Mouse (Mus musculus) midbrain, postnatal 0 days (tissue): ENCODE measurements at regions not wholly inside any gene's neighbourhood (a gene's known extent, or its start where the extent isn't known, plus 50 kb on each side); places are given as distances from the start of the nearest gene placed in this dataset.

Experiments used
- ATAC-seq: fragments of 200-750 bp; cut with Nextera tagmentation; 2 replicates; pipeline ENCODE4 v1.8.0; 2017; ENCODE audit warnings: moderate number of reproducible peaks, mild to moderate bottlenecking, moderate TSS enrichment, moderate library complexity; ENCODE audit not compliant: low FRiP score
- DNase-seq: peaks from one replicate; pipeline ENCODE4 v3.0.0-alpha.2; 2015; ENCODE audit warnings: low spot score
- H3K27ac ChIP-seq: fragments of 300-500 bp; sonication (generic); 2 replicates; pipeline ENCODE4 v1.5.1; 2014; ENCODE audit warnings: low read depth, mild to moderate bottlenecking, low read length, mixed read lengths
- H3K27me3 ChIP-seq: fragments of 300-500 bp; sonication (generic); 2 replicates; pipeline ENCODE4 v1.6.1; 2014; ENCODE audit warnings: low read length, control low read depth, mixed read lengths; ENCODE audit not compliant: insufficient read depth
- H3K36me3 ChIP-seq: fragments of 300-500 bp; sonication (generic); 2 replicates; pipeline ENCODE4 v1.6.1; 2014; ENCODE audit warnings: low read length, control low read depth, mixed read lengths; ENCODE audit not compliant: insufficient read depth
- H3K4me1 ChIP-seq: fragments of 300-500 bp; sonication (generic); 2 replicates; pipeline ENCODE4 v1.6.1; 2014; ENCODE audit warnings: mild to moderate bottlenecking, control low read depth, antibody characterized with exemption, low read length, mixed read lengths; ENCODE audit not compliant: insufficient read depth
- H3K4me2 ChIP-seq: fragments of 300-500 bp; sonication (generic); 2 replicates; pipeline ENCODE4 v1.6.1; 2014; ENCODE audit warnings: low read depth, mild to moderate bottlenecking, low read length, mixed read lengths; ENCODE audit not compliant: poor library complexity, severe bottlenecking
- H3K4me3 ChIP-seq: fragments of 300-500 bp; sonication (generic); 2 replicates; pipeline ENCODE4 v1.5.1; 2014; ENCODE audit warnings: low read depth, mild to moderate bottlenecking, low read length, moderate library complexity
- H3K9ac ChIP-seq: fragments of 300-500 bp; sonication (generic); replicated peaks from 2 replicates; pipeline ENCODE4 v1.6.1; 2014; ENCODE audit warnings: mild to moderate bottlenecking, low read length, moderate library complexity, mixed read lengths; ENCODE audit not compliant: poor library complexity, severe bottlenecking
- H3K9me3 ChIP-seq: fragments of 300-500 bp; sonication (generic); 2 replicates; pipeline ENCODE4 v1.6.1; 2016; ENCODE audit warnings: low read length, control low read depth
- CTCF ChIP-seq: IDR thresholded peaks from 2 replicates; pipeline ENCODE4 v1.5.1; 2016; ENCODE audit warnings: antibody characterized with exemption, mild to moderate bottlenecking
- WGBS: fragments of 180-500 bp; shearing (Covaris S2); extraction: QIAGEN DNeasy Blood & Tissue Kit; methylation state at CpG from one replicate; pipeline ENCODE4 v1.1.7; 2014; 5-methylcytosine and 5-hydroxymethylcytosine counted together

DNA sequence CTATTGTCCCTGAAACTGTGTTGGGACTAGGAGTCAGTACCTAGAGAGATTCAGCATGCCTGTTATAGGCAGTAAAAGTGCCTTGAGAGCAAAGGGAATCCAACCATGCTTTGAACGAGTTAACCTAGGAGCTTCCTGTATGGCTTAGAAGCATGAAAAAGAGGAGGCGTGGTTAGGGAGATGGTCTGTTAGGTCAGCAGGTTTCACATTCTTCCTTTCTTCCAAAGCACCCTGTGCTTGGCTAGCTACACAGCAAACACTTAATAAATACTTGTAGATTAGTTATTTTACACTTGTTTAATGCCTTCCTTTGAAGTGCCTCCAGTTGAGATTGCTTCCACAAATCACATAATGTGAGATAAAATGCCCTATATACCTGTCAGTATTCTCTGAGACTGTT, 284.9 kb upstream of the Adgra3 start:
- H3K4me1 ChIP-seq = no peaks in the 10 kb centered on the region
- H3K27me3 ChIP-seq = no peaks in the 10 kb centered on the region
- no peak for ATAC-seq
- DNase-seq = no peak
- H3K9me3 ChIP-seq = no peaks in the 10 kb centered on the region
- H3K4me3 ChIP-seq = no peak overlapping the region
- H3K9ac ChIP-seq = no peak overlapping the region
- TF ChIP-seq CTCF = no peak
- H3K27ac ChIP-seq = no peak overlapping the region
- no peaks in the 10 kb centered on the region for H3K36me3 ChIP-seq
- WGBS = 74% methylated on average over 2 of the region's 2 CpGs
- no peak overlapping the region for H3K4me2 ChIP-seq

GRCm38 (mm10) chr5:50309491-50309890, 250.7 kb upstream of the Adgra3 start:
- 35% methylated on average over 1 of the region's 1 CpGs for WGBS
- H3K36me3 ChIP-seq = no peaks in the 10 kb centered on the region
- DNase-seq = no peak

GRCm38 (mm10) chr5:50303859-50304480, 245.2 kb upstream of the Adgra3 start:
- ATAC-seq = no peak
- H3K36me3 ChIP-seq = no peaks in the 10 kb centered on the region
- WGBS = 88% methylated on average over 1 of the region's 1 CpGs
- no peak overlapping the region for H3K4me3 ChIP-seq
- DNase-seq = no peak
- no peaks in the 10 kb centered on the region for H3K4me1 ChIP-seq
- no peak for TF ChIP-seq CTCF
- H3K27me3 ChIP-seq = no peaks in the 10 kb centered on the region
- H3K9me3 ChIP-seq = no peaks in the 10 kb centered on the region
- no peak overlapping the region for H3K4me2 ChIP-seq
- H3K9ac ChIP-seq = no peak overlapping the region
- H3K27ac ChIP-seq = no peak overlapping the region

More at GRCm38 (mm10) chr5:50309491-50309890, 250.7 kb upstream of the Adgra3 start:
- H3K9ac ChIP-seq = no peak overlapping the region
- TF ChIP-seq CTCF = no peak
- no peak overlapping the region for H3K27ac ChIP-seq
- no peaks in the 10 kb centered on the region for H3K9me3 ChIP-seq
- ATAC-seq = no peak
- no peak overlapping the region for H3K4me2 ChIP-seq
- H3K27me3 ChIP-seq = no peaks in the 10 kb centered on the region
- no peaks in the 10 kb centered on the region for H3K4me1 ChIP-seq
- H3K4me3 ChIP-seq = no peak overlapping the region

DNA sequence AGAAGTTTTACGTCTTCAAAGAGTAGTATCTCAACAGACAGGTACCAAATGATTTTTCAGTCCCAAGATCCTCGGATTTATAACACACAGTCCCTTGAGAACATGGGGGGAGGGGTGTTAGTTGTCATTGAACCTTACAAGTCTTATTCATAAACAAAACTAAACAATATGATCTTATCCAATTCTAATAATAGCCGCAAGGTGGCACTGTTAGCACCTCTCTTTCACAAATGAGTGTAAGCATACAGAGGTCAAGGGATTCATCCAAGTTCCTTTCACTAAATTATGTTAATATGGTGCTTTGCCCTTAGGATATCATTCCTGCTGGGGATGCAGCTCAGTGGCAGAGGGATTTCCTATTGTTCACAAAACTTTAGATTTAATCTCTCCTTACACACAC, 235.0 kb upstream of the Adgra3 start:
- DNase-seq = no peak
- 60% methylated on average over 3 of the region's 3 CpGs for WGBS
- Histone ChIP-seq H3K9me3 (no peaks in the 10 kb centered on the region), H3K27me3 (no peaks in the 10 kb centered on the region), H3K4me2 (no peak overlapping the region), H3K4me1 (no peaks in the 10 kb centered on the region), H3K4me3 (no peak overlapping the region), H3K27ac (no peak overlapping the region), H3K9ac (no peak overlapping the region), H3K36me3 (no peaks in the 10 kb centered on the region)
- no peak for ATAC-seq
- peak; percentile 28; the same call in 1 of the 2 replicates for TF ChIP-seq CTCF

- ATAC-seq (no peak), DNase-seq (no peak)
- 79% methylated on average over 2 of the region's 2 CpGs for WGBS
- Histone ChIP-seq H3K4me3 (no peak overlapping the region), H3K36me3 (no peaks in the 10 kb centered on the region), H3K9ac (no peak overlapping the region), H3K27ac (no peak overlapping the region), H3K27me3 (no peaks in the 10 kb centered on the region), H3K4me1 (no peaks in the 10 kb centered on the region), H3K9me3 (no peaks in the 10 kb centered on the region), H3K4me2 (no peak overlapping the region)
- TF ChIP-seq CTCF = no peak
Observed at GRCm38 (mm10) chr5:50290879-50291410, 232.1 kb upstream of the Adgra3 start.

DNA sequence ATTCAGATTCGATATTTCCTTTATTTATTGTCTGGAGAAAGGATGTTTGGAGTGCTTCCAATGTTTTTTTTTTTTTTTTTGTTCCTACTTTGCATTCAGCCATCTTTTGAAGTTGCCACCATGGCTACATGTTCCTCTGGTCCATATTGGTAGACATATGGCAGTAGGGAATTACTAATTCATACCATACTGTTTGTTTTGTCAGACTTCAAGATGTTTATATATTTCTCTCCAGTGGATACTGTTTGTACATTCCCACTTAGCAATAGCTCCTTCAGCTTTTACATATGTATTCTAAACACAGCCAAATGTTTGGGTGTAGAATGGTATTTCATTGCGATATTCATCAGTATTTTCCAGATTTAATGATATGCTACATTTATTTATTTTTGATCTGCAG, 201.6 kb upstream of the Adgra3 start:
- H3K27me3 ChIP-seq = no peaks in the 10 kb centered on the region
- H3K36me3 ChIP-seq = no peaks in the 10 kb centered on the region
- H3K4me1 ChIP-seq = no peaks in the 10 kb centered on the region
- H3K27ac ChIP-seq = no peak overlapping the region
- H3K9ac ChIP-seq = no peak overlapping the region
- no peak for TF ChIP-seq CTCF
- no peaks in the 10 kb centered on the region for H3K9me3 ChIP-seq
- 84% methylated on average over 2 of the region's 2 CpGs for WGBS
- DNase-seq (no peak), ATAC-seq (no peak)
- H3K4me2 ChIP-seq = no peak overlapping the region
- H3K4me3 ChIP-seq = no peak overlapping the region
